Mouse (Mus musculus) c-Kit-positive CD71-positive TER-119-positive erythroid progenitor cells, embryonic 14.5 days (primary cell): ENCODE results near the gene Sdr39u1.
A peak's percentile ranks its signal among the peaks of the same experiment; 100 is the strongest.

Experiments used
- DNase-seq: peaks from one replicate; pipeline ENCODE4 v3.0.0-alpha.2; 2013; ENCODE audit warnings: low spot score

Gene Sdr39u1

DNA sequence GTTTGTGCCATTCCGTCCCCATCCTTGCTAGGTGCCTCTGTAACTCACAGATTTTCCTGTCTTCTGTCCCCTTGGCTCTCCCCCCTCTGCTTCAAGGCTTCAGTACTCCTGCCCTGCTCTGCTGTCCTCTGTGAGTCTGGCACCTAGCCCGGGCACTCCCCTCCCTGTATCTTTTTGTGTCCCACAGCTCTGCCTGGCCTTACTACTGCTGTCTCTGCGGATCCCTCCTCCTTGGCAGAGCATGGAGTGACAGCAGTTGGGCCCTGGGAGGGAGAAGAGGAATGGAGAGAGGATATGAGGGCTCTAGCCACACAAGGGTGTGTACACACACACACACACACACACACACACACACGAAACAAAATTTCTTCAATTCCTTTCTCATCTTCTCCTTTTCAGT is 15.9 kb downstream of the Sdr39u1 start, which contains the start of gene Cbln3:
Gene Cbln3 (minus strand): TSS at position 227 of the 400 bp plus-strand sequence.
- DNase-seq = no peak

DNA sequence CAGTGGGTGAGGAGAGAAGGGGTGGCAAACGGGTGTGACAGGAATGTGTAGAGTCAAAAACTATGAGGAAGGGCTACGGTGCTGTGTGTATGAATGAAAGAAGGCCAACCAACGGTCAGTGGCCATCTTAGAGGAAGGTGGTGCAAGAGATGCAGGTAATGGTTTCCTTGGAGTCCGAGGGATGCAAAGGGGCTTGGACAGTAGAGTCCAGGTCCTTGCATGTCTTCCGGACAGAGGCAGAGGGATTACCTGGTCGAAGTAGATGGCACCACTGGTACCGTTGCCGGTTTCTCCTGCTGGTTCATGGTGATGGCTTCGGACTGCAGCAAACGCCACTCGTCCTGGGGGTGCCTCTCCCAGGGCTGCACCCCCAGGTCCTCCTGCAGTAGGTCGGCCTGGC is 16.4 kb downstream of the Sdr39u1 start:
- no peak for DNase-seq

DNA sequence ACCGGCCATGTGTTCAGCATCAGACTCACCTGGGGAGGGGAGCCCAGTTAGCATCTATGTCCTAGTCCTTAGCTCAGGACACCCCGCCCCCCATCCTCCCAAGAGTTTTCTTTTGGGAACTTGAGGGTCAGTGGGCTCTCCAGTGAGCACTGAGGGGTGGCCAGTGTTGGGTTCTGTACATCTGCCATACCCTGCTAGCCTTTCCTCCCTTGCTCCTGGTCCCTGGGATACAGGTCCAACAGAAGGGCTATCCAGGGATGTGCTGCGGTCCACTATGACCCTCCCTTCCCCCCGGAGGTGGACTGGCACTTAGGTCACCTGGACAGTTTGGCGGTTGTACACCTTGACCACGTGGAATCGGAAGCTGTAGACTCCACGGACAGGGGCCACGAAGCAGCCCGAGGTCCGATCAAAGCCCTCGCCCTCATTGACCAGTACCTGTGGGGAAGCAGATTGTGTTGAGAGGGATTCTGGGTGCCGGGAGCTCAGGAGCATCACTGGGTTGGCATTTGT is 16.9 kb downstream of the Sdr39u1 start:
- DNase-seq = no peak

DNA sequence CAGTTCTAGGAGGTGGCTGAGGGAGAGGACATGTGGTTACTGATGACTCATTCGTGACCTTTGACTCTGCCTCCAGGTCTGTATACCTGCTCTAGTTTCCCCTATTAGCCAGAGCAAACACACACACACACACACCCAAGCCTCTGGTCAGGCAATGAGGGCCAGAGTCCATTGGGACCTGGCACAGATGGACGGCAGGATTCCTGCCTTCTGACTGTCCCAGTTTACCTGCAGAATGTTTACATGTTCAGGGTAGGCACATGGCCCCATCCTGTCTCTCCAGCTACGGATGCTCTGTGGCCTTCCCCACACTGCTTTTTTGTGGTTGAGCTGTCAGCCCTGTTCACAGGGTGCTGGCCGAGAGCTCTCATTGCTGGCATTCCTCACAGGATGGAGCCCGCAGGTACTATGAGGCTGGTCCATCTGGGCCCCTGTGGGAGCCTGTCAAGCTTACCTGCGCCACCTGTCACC is 17.9 kb downstream of the Sdr39u1 start:
- no peak for DNase-seq

DNA sequence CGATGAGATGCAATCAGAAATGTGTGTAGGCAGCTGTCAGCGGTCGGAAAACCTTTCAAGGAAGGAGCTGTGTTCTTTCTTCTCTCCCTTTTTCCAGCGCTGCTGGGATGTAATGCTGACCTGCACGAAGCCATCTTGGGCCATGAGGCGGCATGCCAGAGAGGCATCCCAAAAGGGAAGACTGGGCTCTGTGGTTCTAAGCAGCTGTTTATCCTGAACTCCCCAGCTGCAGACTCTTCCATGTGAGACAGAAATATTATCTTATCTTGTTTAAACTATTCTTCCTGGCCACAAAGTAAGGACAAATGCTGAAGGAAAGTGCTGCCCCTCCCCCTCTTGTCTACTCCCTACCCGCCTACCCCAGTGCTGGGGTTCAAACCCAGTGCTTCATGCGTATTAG is 19.1 kb downstream of the Sdr39u1 start:
- DNase-seq = no peak

DNA sequence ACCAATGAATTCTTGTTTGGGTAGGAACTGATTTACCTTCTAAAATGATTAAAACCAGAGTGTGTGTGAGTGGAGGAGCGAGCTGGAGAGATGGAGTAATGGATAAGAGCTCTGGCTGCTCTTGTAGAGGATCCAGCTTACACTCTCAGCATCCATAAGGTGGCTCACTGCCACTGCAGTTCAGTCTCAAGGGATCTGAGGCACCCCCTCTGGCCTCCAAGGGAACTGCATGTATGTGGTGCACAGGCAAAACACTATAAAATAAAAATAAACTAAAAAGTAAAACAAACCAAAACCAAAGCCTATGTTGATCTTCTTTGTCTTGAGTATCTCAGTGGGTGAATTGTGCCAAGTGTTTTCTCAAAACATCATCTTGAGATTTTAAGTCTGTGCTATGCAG is 20.5 kb downstream of the Sdr39u1 start:
- peak; percentile 49 for DNase-seq

DNA sequence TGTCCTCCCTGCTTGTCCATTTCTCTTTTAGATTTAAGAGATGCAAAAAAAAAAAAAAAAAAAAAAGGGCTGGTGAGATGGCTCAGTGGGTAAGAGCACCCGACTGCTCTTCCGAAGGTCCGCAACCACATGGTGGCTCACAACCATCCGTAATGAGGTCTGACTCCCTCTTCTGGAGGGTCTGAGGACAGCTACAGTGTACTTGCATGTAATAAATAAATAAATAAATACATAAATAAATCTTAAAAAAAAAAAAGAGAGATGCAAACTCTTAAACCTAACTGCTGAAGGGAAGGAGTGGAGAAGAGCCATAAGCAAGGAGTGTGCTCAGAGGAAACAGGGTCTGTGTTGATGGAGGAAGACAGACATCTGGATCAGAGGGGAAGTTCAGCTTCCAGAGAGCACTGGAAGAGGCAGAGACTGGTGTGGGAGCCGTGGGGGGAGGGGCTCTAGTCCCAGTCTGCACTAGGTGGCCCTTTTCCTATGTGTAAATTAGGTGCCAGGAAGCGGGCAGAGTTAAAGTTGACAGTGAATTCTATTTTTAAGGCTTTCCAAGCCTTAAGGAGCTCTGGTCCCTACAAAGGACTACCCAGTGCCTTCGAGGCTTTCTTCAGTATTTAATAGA is 21.7 kb downstream of the Sdr39u1 start:
- DNase-seq = no peak

DNA sequence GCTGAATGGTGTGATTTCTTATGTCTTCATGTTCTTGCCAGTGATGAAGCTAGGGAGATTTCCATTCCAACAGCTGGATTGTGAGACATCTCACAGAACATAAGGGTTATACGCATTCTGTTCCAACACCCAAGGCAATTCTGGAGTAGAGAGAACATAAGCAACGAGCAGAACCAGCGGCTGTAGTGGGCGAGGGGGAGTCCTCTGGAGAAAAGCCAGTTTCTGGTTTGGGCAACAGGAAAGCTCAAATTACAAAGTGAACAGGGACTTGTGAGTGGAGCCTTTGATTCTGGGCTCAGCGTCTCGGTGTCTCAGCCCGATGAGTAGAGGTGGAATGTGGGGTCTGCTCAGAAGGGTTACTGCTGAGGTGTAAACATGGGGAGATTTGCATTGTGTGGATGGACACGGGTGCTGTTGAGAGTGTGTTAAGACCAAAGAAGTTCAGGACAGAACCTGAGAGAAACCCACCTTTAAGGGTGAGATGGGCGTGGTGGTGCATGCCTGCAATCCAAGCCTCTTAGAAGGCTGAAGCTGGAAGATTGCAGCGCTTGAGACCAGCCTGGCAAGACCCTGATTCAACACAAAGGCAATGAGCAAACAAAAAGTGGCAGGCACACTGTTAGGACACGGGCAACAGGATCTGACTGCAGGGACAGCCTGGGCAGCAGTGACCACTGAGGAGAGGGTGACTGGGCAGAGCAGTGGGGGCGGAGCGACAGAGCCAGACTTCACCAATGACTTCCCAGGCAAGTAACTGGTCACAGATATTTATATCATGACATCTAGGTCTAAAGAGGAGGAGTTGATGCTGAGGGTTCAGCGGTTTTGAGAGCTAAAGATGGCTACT is 22.4 kb downstream of the Sdr39u1 start:
- no peak for DNase-seq

DNA sequence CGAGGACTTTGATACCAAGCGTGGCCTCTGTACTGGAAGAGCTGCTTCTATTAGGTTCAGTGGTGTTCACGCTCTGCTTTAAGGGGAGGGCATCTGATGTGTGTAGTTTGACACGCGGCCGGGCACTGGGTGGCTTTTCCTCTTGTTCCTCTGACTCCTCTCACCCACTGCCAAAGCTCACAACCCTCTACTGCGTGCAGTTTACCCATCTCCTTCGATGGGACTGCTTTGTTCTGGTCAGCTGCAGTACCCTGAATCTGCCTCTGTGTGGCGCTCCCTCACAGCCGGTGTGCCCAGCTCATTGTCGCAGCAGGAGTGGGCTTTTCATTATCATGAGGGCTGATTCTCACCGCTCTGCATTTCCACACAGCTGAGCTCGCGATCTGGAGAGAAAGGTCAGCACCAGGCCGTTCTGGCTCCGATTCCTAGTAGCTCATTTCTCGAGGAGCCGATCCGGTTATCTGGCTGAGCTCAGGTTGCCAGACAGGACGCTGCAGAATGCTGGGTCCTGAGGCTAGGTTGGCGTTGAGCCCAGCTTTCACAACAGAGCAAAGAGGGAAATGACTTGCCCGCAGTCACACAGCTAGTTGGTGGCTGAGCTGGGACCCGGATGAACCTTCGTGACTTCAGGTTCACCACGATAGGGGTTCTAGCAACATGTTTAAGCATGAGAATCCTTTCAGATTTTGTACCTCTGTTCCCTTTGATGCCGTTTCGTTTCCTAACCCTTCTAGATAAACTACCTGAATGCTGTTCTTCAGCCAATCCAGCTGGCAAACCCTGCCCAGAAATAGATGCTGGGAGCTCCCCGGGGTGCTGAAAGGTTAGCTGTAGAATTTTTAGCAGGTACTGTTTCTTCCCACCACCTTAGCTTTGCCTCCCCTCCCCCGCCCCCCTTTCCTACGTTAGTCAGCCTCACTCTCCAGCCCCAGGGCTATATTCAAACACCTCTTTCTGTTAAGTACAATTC is 26.1 kb downstream of the Sdr39u1 start:
- DNase-seq = peak; percentile 55

DNA sequence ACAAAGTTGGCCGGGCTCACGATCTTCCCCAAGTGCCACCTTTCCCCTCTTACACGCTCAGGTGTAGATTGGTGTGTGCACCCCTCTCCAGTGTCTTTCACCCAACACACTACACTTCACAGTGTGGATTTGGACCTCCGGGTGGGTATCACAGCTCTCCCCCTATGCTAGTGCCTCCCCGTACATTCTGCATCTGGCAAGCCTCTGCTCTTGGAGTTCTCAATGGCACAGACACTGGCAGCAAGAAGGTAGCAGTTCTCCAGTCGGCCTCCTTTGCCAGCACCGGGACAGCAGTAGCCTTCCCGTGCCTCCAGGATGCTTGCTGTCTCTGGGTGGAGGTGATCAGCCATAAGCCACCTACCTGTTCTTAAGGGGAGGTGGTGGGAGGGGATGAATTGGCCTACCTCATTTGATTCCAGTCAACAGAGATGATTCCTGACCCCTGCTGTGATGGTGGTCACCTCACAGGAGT is 26.8 kb downstream of the Sdr39u1 start:
- no peak for DNase-seq

DNA sequence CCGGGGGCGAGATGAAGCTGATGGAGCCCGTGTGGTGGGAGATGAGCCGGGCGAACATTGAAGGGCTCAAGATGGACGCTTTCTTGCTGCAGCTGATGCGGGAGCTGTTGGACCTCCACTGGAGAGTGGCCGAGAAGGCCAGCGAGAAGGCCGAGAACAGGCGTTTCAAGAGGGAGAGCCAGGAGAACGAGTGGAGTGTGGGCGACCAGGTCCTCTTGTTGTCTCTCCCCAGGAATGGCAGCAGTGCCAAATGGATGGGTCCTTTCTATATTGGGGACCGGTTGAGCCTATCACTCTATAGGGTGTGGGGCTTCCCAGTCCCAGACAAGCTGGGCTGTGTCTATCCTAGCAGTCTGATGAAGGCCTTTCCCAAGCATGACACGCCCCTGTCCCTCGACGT is 27.5 kb downstream of the Sdr39u1 start:
- DNase-seq = no peak

DNA sequence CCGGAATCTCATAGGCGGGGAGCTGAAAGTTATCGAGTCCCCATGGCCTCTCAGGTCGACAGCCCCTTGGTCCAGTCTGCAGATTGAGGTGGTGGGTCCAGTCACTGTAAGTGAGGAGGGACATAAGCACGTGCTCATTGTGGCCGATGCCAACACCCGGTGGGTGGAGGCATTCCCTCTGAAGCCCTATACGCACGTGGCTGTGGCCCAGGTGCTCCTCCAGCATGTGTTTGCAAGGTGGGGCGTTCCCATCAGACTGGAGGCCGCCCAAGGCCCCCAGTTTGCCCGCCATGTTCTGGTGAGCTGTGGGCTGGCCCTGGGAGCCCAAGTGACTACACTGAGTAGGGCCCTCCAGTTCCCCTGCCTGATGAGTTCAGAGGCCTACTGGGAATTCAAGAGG is 28.1 kb downstream of the Sdr39u1 start:
- DNase-seq = no peak

DNA sequence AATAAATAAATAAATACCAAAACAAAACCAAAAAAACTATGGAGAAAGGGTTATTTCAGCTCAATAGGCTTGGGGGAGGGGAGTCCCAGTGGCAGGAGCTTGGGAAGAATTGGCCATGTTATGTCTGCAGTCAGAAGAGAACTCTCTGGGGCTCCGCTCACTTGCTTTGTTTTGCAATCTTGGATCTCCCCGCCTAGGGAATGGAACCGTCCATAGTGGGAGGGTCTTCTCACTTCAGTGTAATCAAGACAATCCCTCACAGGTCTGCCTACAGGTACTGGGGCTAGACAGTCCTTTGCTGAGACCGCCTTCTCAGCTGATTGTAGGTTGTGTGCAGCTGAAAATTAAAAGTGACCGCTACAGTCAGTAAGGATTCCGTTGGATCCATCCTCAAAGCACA is 30.6 kb downstream of the Sdr39u1 start:
- no peak for DNase-seq

DNA sequence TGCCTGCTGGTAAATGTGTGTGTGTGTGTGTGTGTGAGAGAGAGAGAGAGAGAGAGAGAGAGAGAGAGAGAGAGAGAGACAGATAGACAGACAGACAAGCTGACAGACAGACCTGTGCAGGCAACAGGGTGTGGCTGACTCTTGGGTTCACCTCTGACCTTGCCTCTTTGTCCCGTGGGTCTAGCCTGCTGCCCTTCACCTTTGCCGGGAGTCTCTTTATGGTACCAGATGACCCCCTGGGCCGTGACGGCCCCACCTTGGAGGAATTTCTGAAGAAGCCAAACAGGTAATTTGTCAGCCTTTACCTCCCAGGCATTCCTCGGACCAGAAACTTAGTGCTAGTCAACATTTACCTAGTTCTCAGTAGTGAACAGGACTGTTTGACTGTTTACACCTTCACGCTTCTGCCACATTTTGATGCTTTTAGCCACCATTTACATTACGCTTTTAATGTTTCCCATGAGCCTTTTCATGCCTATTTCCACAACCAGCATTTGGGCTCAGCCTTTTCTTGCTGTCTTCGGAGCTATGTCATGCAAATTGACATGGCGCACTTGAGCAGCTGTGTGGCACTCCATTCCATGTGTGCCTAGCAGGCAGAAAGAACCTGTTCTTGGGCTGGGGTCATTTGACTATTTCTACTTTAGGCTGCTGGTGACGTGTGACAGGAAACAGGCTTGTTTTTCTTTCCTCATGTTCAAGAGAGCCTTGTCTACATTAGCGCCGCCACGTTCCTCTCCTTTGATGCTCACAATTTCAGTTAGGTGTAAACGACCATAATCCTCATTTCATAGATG is 31.7 kb downstream of the Sdr39u1 start:
- no peak for DNase-seq

DNA sequence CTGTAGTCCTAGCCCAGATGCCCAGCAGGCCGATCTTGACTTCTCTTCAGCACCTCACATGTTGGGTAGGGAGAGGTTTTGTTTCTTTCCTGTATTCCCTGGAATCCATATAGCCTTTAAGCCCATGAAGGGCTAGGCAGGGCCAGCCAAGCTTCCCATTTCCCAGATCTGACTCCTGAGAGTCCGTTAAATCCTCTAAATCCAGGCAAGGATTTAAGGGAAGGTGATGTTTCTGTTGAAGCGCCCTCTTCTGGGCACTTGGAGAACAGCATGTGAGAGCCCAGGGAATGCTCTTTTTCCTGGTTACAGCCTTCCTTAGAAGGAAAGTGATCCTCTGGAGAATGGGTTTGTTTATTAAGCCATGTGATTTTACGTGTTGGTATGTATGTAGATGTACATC is 33.1 kb downstream of the Sdr39u1 start:
- DNase-seq = no peak

DNA sequence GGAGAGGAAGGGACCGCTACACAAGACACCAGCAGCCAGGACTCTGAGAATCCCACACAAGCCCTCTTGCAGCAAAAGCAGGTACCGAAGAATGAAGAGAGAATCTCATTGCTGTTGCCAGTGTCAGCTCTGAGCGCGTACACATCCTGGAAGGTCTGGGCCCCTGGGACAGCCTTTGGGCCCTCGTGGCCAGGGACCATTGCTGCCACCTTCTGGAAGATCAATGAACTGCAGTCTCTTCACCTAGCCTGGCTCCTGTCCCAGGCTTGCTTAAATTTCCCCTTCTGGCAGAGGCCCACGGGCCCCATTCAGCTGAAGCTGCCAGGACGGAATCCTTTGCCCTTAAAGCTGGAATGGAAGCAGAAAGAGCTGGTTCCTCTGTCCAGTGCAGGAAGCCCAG is 36.3 kb downstream of the Sdr39u1 start:
- DNase-seq = peak; percentile 63

DNA sequence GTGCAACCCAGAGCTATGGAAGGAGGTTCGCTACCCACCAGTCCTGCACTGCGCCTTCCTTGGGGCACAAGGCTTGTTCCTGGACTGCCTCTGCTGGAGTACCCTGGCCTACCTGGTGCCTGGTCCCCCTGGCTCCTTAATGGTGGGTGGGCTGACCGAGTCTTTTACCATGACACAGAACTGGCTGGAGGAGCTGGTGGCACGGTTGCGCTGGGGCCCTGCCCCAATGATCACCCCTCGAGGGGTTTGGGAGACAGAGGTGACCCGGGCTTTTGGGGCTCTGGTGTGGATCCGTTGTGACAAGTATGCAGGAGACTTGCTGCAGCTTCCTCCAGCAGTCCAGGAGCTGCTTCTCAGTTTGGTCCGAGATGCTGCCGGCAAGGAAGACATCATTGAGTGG is 37.1 kb downstream of the Sdr39u1 start:
- no peak for DNase-seq

DNA sequence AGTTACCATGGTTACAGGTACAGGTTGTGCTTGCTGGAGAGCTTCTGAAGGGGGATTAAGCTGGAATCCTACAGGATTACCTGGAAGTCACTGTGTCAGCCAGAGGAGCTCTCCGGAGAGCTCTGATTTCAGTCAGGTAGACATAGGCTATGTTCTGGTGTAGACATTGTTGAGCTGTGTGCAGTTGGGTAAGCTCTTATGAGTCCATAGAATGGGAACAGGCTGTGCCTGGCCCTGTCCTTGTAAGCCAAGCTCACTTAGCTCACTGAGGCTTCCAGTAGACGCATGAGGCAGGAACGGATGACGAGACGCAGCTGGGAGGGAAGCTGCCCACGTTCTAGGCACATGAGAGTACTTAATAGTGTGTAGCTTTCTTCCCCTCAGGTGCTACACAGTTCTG is 37.9 kb downstream of the Sdr39u1 start:
- DNase-seq = no peak

DNA sequence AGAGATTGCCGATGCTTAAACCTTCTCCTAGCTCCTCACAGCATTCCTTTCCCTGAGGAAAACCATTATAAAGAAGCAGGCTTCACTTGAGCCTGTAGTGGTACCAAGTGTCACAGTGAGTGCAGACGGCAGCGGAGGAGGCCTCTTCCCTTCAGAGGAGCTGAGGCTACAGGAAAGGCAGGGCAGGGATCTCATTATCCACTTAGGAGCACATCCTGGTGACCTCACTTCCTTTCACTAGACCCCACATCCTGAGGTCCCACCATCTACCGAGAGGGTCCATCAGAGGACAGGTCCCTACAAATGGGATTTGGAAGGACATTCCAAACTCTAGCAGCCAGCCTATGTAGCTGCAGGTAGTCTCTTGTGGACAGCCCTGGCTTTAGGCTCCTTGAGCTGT is 42.5 kb downstream of the Sdr39u1 start:
- no peak for DNase-seq

DNA sequence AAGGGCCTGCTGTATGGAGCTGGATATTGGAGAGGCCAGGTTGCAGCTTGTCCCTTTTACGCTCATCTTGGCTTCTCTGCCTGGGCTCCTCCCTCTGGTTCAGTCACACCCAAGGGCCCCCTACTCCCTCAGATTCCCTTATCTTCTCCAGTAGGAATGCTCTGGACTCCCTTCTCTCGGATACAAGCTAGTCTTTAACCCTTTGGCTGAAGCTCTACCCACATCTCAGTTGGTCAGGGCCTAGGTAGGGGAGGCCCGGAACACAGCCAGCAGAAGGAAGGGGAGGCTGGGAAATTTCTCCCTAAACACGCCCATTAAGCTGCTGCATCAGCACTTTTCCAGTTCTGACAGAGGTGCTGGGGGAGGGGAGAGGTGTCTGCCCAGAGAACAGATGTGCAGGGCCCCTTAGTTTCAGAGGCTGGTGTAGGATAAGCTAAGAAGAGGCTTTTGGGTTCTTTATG is 45.0 kb downstream of the Sdr39u1 start:
- no peak for DNase-seq
